Mouse (Mus musculus) lung, embryonic 15.5 days (tissue): ENCODE measurements around the gene Tmem14a. TPM values are rescaled to one million over a fixed set of nuclear protein-coding genes. Genes with fewer than 3 reads are reported as not detected.
"Not testable (repeated sequence)": the region's sequence is repeated elsewhere in the genome, so short reads cannot be mapped to it uniquely, and the experiment has no call there.

ENCODE experiments used
- ATAC-seq: fragments of 200-750 bp; cut with Nextera tagmentation; 2 replicates; pipeline ENCODE4 v1.8.0; 2017; ENCODE audit warnings: moderate number of reproducible peaks, borderline replicate concordance; ENCODE audit not compliant: low FRiP score, low TSS enrichment; ENCODE audit errors: extremely low read depth
- H3K27ac ChIP-seq: fragments of 300-500 bp; sonication (generic); 2 replicates; pipeline ENCODE4 v1.5.1; 2015; ENCODE audit warnings: moderate library complexity, mild to moderate bottlenecking, inconsistent platforms
- H3K27me3 ChIP-seq: fragments of 300-500 bp; sonication (generic); 2 replicates; pipeline ENCODE4 v1.6.1; 2015; ENCODE audit warnings: inconsistent platforms
- H3K36me3 ChIP-seq: fragments of 300-500 bp; sonication (generic); 2 replicates; pipeline ENCODE4 v1.6.1; 2015; ENCODE audit warnings: inconsistent platforms
- H3K4me1 ChIP-seq: fragments of 300-500 bp; sonication (generic); 2 replicates; pipeline ENCODE4 v1.6.1; 2015; ENCODE audit warnings: inconsistent platforms
- H3K4me2 ChIP-seq: fragments of 300-500 bp; sonication (generic); 2 replicates; pipeline ENCODE4 v1.6.1; 2015; ENCODE audit warnings: inconsistent platforms, mild to moderate bottlenecking, moderate library complexity
- H3K4me3 ChIP-seq: fragments of 300-500 bp; sonication (generic); 2 replicates; pipeline ENCODE4 v1.5.1; 2015; ENCODE audit warnings: mild to moderate bottlenecking, inconsistent platforms
- H3K9ac ChIP-seq: fragments of 300-500 bp; sonication (generic); 2 replicates; pipeline ENCODE4 v1.6.1; 2015; ENCODE audit warnings: inconsistent platforms
- H3K9me3 ChIP-seq: fragments of 300-500 bp; sonication (generic); 2 replicates; pipeline ENCODE4 v1.6.1; 2016; ENCODE audit warnings: inconsistent platforms
- WGBS: fragments of 180-500 bp; shearing (Covaris S2); methylation state at CpG from one replicate; pipeline ENCODE4 v1.1.7; 2015; 5-methylcytosine and 5-hydroxymethylcytosine counted together
- polyA plus RNA-seq: library from polyadenylated mRNA; unstranded; fragments of >200 nt; fragmentation: Nextera tagmentation; extraction: Ambion mirVana; gene quantifications from 2 replicates; pipeline ENCODE4 v1.2.1, GENCODE M21; 2015

The Tmem14a gene
- polyA plus RNA-seq, 1 experiment from 2014 or later: 12.4 TPM

DNA sequence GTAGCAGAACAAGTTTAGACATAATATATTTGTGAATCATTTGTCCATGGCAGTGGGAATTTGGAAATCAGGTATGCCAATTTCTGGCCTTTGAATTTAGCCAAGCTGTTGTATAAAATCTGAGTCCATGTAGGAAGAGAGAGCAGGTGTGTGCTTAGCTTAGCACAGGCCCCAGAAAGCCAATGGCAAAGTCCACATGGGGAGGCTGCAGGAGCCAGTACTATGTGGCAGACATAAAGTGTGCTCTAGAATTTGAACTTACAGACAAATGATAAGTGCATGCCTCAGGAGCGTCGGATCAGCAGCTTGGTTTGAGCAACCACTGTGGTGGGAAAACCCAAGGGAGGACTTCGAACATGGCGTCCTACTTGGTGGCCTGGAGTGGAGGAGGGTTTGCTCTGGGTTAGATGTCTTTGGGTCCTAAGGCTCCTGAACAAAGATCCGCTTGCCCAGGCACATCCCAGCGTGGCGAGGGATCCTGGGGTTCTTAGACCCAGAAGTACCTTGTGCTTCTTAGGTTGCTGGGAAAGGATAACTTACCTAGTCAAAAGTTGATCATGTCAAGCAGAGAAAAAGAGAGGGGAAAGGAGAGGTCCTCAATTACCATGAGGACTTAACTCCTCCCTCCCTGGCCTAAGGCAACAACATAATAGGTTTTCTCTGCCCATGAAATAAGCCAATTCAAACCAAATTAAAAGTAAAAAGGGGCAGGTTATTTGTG is 37.4 kb downstream of the Tmem14a start:
- Histone ChIP-seq H3K27ac (no peak overlapping the region), H3K9me3 (no peaks in the 10 kb centered on the region), H3K9ac (no peak overlapping the region), H3K4me1 (peaks cover 4% of the 10 kb centered on the region; the same call in 1 of the 2 replicates), H3K27me3 (no peaks in the 10 kb centered on the region), H3K4me3 (no peak overlapping the region), H3K36me3 (no peaks in the 10 kb centered on the region), H3K4me2 (no peak overlapping the region)
- WGBS: 89% methylated on average over 7 of the region's 7 CpGs
- no peak for ATAC-seq

DNA sequence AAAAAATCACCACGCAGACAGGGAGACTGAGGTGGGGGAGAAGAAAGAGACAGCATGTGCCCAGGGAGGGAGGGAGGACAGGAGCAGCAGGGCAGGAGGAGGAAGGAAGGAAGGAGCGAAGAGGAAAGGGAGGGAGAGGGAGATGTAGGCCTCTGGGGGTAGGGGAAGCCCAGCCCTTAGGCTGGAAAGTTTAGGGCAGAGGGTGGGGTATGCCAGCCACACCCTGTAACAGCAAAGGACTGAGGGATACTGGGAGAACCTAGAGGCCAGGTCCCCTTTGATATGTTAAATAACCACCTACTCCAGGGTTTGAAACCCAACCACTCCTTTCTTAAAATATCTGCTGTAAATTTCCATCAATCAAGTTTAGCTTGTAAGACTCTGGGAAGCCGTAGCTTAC is 38.0 kb downstream of the Tmem14a start:
- WGBS: 61% methylated on average over 3 of the region's 3 CpGs
- no peak for ATAC-seq
- no peak overlapping the region for H3K27ac ChIP-seq
- peaks cover 4% of the 10 kb centered on the region; the same call in 1 of the 2 replicates for H3K4me1 ChIP-seq
- no peak overlapping the region for H3K4me3 ChIP-seq
- H3K27me3 ChIP-seq: no peaks in the 10 kb centered on the region
- H3K9me3 ChIP-seq: no peaks in the 10 kb centered on the region
- no peaks in the 10 kb centered on the region for H3K36me3 ChIP-seq
- H3K9ac ChIP-seq: no peak overlapping the region
- H3K4me2 ChIP-seq: no peak overlapping the region

DNA sequence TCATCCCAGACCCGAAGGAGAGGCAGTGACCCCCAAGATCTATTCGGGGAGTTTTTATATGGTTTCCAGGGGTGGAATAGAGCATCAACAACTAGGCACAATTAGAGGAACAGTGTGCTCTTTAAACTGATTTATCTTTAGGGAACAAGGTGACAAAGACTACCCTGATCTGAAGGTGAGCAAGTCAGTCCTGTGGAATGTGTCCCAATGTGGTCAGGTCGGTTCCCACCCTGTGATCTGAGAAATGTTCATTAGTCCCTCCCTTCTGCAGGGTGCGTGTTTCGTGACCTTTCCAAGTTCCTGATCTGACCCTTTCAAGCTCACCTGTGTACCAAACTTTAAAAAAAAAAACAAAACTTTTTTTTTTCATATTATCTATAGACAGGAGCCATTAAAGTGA is 38.5 kb downstream of the Tmem14a start:
- Histone ChIP-seq H3K4me1 (peaks cover 4% of the 10 kb centered on the region; the same call in 1 of the 2 replicates), H3K27me3 (no peaks in the 10 kb centered on the region), H3K4me3 (no peak overlapping the region), H3K9ac (no peak overlapping the region), H3K4me2 (no peak overlapping the region), H3K27ac (no peak overlapping the region), H3K9me3 (no peaks in the 10 kb centered on the region), H3K36me3 (no peaks in the 10 kb centered on the region)
- no peak for ATAC-seq
- 74% methylated on average over 5 of the region's 5 CpGs for WGBS

DNA sequence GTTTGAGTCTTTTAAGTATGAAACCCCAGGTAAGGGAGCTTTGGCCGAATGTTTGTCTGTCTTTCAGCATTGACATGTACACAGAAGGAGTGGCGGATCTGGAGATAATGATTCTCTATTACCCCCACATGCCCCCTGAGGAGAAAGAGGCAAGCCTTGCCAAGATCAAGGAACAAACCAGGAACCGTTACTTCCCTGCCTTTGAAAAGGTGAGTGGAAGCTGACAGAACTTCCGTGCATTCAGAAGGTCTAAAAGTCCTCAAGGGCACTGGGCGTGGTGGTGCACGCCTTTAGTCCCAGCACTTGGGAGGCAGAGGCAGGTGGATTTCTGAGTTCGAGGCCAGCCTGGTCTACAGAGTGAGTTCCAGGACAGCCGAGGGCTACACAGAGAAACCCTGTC is 41.6 kb downstream of the Tmem14a start:
- not testable (repeated sequence) for ATAC-seq, H3K4me1 ChIP-seq, H3K27me3 ChIP-seq, H3K4me3 ChIP-seq, H3K27ac ChIP-seq, H3K36me3 ChIP-seq, H3K9ac ChIP-seq, H3K4me2 ChIP-seq, H3K9me3 ChIP-seq
- WGBS: 81% methylated on average over 8 of the region's 8 CpGs

DNA sequence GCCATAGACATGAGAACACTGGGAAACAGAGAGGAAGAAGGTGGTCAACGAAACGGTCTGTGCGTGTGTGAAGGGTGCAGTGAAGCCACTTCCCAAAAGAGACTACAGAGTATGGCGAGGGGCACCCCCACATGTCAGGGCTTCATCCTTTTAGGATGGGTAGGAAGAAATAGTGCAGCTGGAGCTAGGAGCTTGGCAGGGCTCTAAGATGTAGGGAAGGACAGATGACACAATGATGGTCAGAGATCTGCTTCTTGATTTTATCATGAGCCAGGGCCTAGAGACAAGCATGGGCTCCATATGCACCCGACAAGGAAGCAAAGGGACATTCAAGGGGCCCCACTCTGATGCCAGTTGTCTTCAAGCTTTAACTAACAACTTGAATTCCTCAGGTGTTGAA is 44.0 kb downstream of the Tmem14a start:
- Histone ChIP-seq H3K9ac (no peak overlapping the region), H3K4me2 (no peak overlapping the region), H3K27ac (no peak overlapping the region), H3K4me1 (no peaks in the 10 kb centered on the region), H3K27me3 (no peaks in the 10 kb centered on the region), H3K36me3 (no peaks in the 10 kb centered on the region), H3K4me3 (no peak overlapping the region), H3K9me3 (no peaks in the 10 kb centered on the region)
- ATAC-seq: no peak
- WGBS: 92% methylated on average over 5 of the region's 5 CpGs

DNA sequence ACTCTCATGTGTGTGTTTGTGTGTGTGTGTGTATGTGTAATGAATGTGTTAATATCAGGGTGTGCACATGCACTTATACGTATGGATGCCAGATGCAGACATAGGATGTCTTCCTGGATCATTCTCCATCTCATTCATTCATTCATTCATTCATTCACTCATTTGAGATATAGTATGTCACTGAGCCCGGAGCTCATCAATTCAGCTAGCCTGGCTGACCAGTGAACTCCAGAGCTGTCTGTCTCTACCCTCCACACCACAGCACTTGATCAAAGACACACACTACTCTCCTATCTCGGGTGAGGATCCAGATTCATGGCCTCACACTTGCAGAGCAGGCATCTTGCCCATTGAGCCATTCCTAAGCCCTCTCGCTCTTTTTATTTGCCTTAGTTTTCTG is 45.6 kb downstream of the Tmem14a start:
- Histone ChIP-seq H3K9me3 (no peaks in the 10 kb centered on the region), H3K27me3 (no peaks in the 10 kb centered on the region), H3K36me3 (no peaks in the 10 kb centered on the region), H3K4me2 (no peak overlapping the region), H3K4me3 (no peak overlapping the region), H3K27ac (no peak overlapping the region), H3K9ac (no peak overlapping the region), H3K4me1 (no peaks in the 10 kb centered on the region)
- ATAC-seq: no peak
- 74% methylated on average over 4 of the region's 4 CpGs for WGBS

DNA sequence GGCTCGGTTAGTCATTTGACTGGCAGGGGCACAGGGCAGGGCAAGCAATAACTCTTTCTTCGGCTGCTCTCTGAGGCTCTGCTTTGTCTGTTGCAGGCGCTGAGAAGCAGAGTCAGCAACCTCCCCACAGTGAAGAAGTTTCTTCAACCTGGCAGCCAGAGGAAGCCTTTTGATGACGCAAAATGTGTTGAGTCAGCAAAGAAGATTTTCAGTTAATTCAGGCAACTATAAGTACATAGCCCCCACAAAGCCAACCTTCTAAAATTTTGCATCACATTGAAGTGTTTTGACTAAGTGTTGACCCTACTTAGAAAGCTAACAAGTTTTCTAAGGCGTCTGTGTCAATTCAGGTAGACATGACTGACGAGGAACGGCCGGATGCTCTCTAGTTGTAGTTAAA is 46.4 kb downstream of the Tmem14a start:
- WGBS: 76% methylated on average over 8 of the region's 8 CpGs
- Histone ChIP-seq H3K9ac (no peak overlapping the region), H3K4me1 (no peaks in the 10 kb centered on the region)

DNA sequence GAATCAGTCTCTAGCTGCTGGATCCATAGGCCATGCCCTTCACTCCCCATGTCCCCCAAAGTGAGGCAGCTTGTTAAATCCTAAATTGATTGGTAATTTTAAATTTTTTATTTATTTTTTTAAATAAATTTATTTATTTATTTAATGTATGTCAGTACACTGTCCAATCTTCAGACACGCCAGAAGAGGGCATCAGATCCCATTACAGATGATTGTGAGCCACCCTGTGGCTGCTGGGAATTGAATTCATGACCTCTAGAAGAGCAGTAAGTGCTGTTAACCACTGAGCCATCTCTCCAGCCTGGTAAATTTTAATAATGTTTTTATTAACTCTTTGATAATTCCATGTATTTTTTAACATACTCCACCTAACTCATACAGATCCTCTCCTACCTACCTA is 48.4 kb downstream of the Tmem14a start:
- H3K27me3 ChIP-seq: no peaks in the 10 kb centered on the region
- no peaks in the 10 kb centered on the region for H3K36me3 ChIP-seq
- no peaks in the 10 kb centered on the region for H3K4me1 ChIP-seq
- H3K27ac ChIP-seq: no peak overlapping the region
- no peak overlapping the region for H3K9ac ChIP-seq
- WGBS: 75% methylated on average over 1 of the region's 1 CpGs
- no peak for ATAC-seq
- H3K9me3 ChIP-seq: no peaks in the 10 kb centered on the region
- H3K4me2 ChIP-seq: no peak overlapping the region
- H3K4me3 ChIP-seq: no peak overlapping the region

More for the DNA sequence above, 46.4 kb downstream of the Tmem14a start:
- H3K27ac ChIP-seq: no peak overlapping the region
- H3K4me2 ChIP-seq: no peak overlapping the region
- no peak overlapping the region for H3K4me3 ChIP-seq
- H3K36me3 ChIP-seq: no peaks in the 10 kb centered on the region
- no peaks in the 10 kb centered on the region for H3K9me3 ChIP-seq
- no peak for ATAC-seq
- H3K27me3 ChIP-seq: no peaks in the 10 kb centered on the region

DNA sequence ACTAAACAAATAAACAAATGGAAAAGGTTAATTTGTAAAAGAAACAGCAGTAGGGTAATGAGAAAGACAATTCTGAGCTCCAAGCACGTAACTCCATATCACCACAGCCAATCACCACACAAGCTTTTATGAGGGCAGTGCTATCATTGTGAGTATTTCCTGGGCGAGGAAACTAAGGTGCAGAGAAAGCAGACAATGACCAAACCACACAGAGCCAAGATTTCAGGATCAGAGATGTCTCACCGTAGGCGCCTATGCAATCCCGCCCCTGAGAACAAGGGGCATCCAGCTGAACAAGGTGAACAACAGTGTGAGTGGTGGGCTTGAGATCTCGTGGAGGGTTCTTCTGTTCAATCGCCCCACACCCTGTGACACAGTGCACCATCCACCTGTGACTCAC is 49.1 kb downstream of the Tmem14a start:
- not testable (repeated sequence) for H3K4me1 ChIP-seq, H3K9ac ChIP-seq, H3K36me3 ChIP-seq, ATAC-seq, H3K9me3 ChIP-seq, H3K4me3 ChIP-seq, H3K4me2 ChIP-seq, H3K27ac ChIP-seq, H3K27me3 ChIP-seq
- WGBS: 82% methylated on average over 7 of the region's 7 CpGs

DNA sequence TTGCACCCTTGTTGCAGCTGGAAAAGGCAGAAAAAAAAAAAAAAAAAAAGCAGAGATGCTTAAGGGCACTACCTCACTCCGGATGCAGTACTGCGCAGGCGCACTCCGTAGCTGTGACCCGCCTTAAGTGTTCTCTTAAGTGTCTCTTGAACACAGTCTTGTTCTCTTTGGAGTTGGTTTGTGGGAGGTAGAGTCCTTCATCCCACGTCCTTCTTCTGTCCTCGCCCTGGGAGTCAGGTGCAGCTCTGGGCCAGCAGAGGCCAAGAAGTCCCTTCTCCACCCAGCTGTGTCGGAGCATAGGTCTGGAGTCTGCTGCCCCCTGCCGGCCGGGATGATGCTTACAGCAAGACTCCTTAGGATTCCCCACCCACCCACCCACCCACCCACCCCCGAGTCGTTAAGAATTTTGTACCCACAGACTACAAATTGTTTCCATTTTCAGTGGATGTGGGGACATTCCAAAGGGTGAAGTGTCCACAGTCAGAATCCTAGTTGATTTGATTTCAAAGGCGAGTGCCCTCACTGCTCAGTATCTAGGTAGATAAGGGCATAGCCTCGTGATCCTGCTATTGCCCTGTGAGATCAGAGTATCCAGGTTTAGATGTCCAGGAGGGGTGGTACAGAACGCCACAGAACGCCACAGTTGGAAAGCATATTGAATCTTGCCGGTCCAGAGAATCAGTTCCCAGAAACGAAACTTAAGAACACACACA is 53.1 kb downstream of the Tmem14a start:
- no peaks in the 10 kb centered on the region for H3K9me3 ChIP-seq
- H3K4me3 ChIP-seq: peak overlapping the region; percentile 35
- 15% methylated on average over 18 of the region's 18 CpGs for WGBS
- peak; percentile 88 for ATAC-seq
- no peak overlapping the region for H3K27ac ChIP-seq
- no peaks in the 10 kb centered on the region for H3K36me3 ChIP-seq
- peak overlapping the region; percentile 63 for H3K4me2 ChIP-seq
- no peaks in the 10 kb centered on the region for H3K27me3 ChIP-seq
- no peak overlapping the region; the same call in 1 of the 2 replicates for H3K9ac ChIP-seq
- H3K4me1 ChIP-seq: 0 out of 2 replicates have a peak, but pooled peaks cover 5% of the 10 kb centered on the region

DNA sequence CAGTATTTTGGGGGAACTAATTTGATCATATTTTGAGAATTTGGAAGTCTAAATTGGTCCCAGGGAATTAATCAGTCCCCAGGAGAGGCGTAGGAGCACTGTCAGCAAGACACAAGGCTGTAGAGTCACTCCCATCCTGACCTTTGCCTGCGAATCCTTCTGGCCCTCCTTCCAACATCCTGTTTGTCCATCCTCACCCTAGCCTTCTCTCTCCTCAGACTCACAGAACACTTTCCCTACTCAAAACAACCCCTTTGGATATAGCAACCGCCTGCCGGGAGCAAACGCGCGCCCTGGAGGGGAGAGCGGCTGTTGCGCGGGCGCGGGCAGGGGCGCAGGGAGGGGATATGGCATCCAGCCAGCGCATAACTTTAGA is 53.7 kb downstream of the Tmem14a start:
- peak; percentile 53; the same call in 1 of the 2 replicates for ATAC-seq
- no peak overlapping the region for H3K27ac ChIP-seq
- 12% methylated on average over 14 of the region's 14 CpGs for WGBS

DNA sequence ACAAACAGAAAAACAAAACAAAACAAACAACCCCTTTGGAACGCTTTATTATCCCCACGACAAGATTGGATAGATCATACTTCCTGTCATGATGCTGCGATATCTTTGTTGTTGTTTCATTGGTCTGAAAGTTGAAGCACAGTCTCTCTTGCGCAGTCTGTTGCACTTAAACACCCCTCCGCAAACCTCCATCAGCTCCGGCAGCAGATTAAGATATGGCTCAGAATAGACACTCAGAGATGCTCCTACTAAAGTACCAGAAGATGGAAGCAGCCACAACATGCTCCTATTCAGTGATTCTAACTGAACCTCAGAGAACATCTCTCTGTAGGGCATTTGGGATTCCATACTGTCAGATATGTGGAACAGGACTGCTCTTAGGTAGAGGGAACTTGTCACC is 54.7 kb downstream of the Tmem14a start:
- no peak overlapping the region for H3K27ac ChIP-seq
- ATAC-seq: no peak
- H3K4me2 ChIP-seq: no peak overlapping the region
- H3K9me3 ChIP-seq: no peaks in the 10 kb centered on the region
- H3K36me3 ChIP-seq: no peaks in the 10 kb centered on the region
- whole genome bisulfite sequencing: 82% methylated on average over 6 of the region's 6 CpGs
- no peak overlapping the region for H3K9ac ChIP-seq
- 0 out of 2 replicates have a peak, but pooled peaks cover 5% of the 10 kb centered on the region for H3K4me1 ChIP-seq
- H3K4me3 ChIP-seq: no peak overlapping the region
- H3K27me3 ChIP-seq: no peaks in the 10 kb centered on the region

More for the DNA sequence above, 53.7 kb downstream of the Tmem14a start:
- no peaks in the 10 kb centered on the region for H3K27me3 ChIP-seq
- peak overlapping the region; percentile 35 for H3K4me3 ChIP-seq
- peak overlapping the region; percentile 63 for H3K4me2 ChIP-seq
- H3K9ac ChIP-seq: no peak overlapping the region
- H3K9me3 ChIP-seq: no peaks in the 10 kb centered on the region
- H3K36me3 ChIP-seq: no peaks in the 10 kb centered on the region
- 0 out of 2 replicates have a peak, but pooled peaks cover 5% of the 10 kb centered on the region for H3K4me1 ChIP-seq
